Mouse (Mus musculus): ENCODE measurements at regions not wholly inside any gene's neighbourhood (a gene's known extent, or its start where the extent isn't known, plus 50 kb on each side); places are given as distances from the start of the nearest gene placed in this dataset.

- TF ChIP-seq TAL1 (IDR thresholded peaks at IDR 0.05; ENCODE audit: low read length) (no peak), GATA1 (IDR thresholded peaks at IDR 0.05; ENCODE audit: low read length) (no peak)
Measured at GRCm38 (mm10) chr9:115857301-115857700, 52.0 kb upstream of the Gadl1 start.
